Mouse (Mus musculus) heart, embryonic 11.5 days (tissue): ENCODE results near the gene Fuz. TPM values are rescaled to one million over a fixed set of nuclear protein-coding genes. Genes with fewer than 3 reads are reported as not detected.
A peak's percentile ranks its signal among the peaks of the same experiment; 100 is the strongest.

Source experiments
- ATAC-seq: fragments of 200-750 bp; cut with Nextera tagmentation; replicated peaks from 2 replicates; pipeline ENCODE4 v1.8.0; 2017; ENCODE audit warnings: moderate library complexity; ENCODE audit not compliant: insufficient number of reproducible peaks, low FRiP score, low TSS enrichment
- H3K27ac ChIP-seq: fragments of 300-500 bp; sonication (generic); 2 replicates; pipeline ENCODE4 v1.5.1; 2014; ENCODE audit warnings: mild to moderate bottlenecking, low read depth, low read length
- H3K27me3 ChIP-seq: fragments of 300-500 bp; sonication (generic); 2 replicates; pipeline ENCODE4 v1.6.1; 2014; ENCODE audit warnings: mild to moderate bottlenecking, low read length, mixed read lengths; ENCODE audit not compliant: control insufficient read depth, insufficient read depth
- H3K36me3 ChIP-seq: fragments of 300-500 bp; sonication (generic); 2 replicates; pipeline ENCODE4 v1.6.1; 2014; ENCODE audit warnings: mild to moderate bottlenecking, low read length, moderate library complexity, mixed read lengths; ENCODE audit not compliant: control insufficient read depth, insufficient read depth
- H3K4me1 ChIP-seq: fragments of 300-500 bp; sonication (generic); 2 replicates; pipeline ENCODE4 v1.6.1; 2014; ENCODE audit warnings: low read length; ENCODE audit not compliant: control insufficient read depth, insufficient read depth
- H3K4me2 ChIP-seq: fragments of 300-500 bp; sonication (generic); 2 replicates; pipeline ENCODE4 v1.6.1; 2014; ENCODE audit warnings: mild to moderate bottlenecking, moderate library complexity
- H3K4me3 ChIP-seq: fragments of 300-500 bp; sonication (generic); 2 replicates; pipeline ENCODE4 v1.5.1; 2014; ENCODE audit warnings: low read depth, low read length
- H3K9ac ChIP-seq: fragments of 300-500 bp; sonication (generic); 2 replicates; pipeline ENCODE4 v1.6.1; 2014; ENCODE audit warnings: mild to moderate bottlenecking, low read depth, low read length, moderate library complexity
- H3K9me3 ChIP-seq: fragments of 300-500 bp; sonication (generic); replicated peaks from 2 replicates; pipeline ENCODE4 v1.6.1; 2016; ENCODE audit warnings: low read length; ENCODE audit not compliant: control insufficient read depth
- WGBS: fragments of 180-500 bp; shearing (Covaris S2); extraction: QIAGEN DNeasy Blood & Tissue Kit; methylation state at CpG from one replicate; pipeline ENCODE4 v1.1.7; 2014; ENCODE audit not compliant: insufficient replicate concordance; 5-methylcytosine and 5-hydroxymethylcytosine counted together
- microRNA counts: library from miRNA; unstranded; fragments of <30 nt; microRNA quantifications from one replicate; lab custom pipeline; 2015
- microRNA-seq: library from miRNA; unstranded; fragments of <30 nt; microRNA quantifications from one replicate; pipeline ENCODE4, GENCODE M21; 2016; ENCODE audit warnings: borderline number of aligned reads
- polyA plus RNA-seq: library from polyadenylated mRNA; unstranded; fragments of >200 nt; fragmentation: Nextera tagmentation; extraction: Ambion mirVana; gene quantifications from 2 replicates; pipeline ENCODE4 v1.2.1, GENCODE M21; 2014

The Fuz gene
- polyA plus RNA-seq, 1 experiment from 2014 or later: 12.8 TPM

DNA sequence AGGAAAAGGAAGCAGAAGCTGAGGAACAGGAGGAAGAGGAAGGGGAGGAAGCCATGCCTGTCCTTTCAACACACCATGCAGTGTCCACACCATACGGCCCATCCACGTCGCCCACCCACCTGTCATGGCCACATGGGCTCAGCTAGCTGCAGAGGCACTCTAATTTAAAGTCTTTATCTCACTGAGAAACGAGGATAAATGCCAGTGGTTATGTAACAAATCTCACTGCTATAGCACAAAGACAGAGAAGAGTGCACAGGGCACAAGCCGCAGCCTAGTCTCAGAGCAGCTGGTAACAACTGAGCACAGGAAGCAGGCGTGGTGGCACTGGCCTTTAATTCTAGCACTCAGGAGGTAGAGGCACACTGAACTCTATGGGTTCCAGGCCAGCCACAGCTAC, 54.0 kb downstream of the Fuz start:
- peaks cover 22% of the 10 kb centered on the region for H3K27me3 ChIP-seq
- no peak overlapping the region for H3K4me2 ChIP-seq
- no peaks in the 10 kb centered on the region for H3K36me3 ChIP-seq
- H3K9me3 ChIP-seq: no peaks in the 10 kb centered on the region
- H3K4me1 ChIP-seq: peaks cover 8% of the 10 kb centered on the region
- no peak overlapping the region for H3K9ac ChIP-seq
- H3K4me3 ChIP-seq: no peak overlapping the region
- WGBS: 71% methylated on average over 6 of the region's 6 CpGs
- no peak for ATAC-seq
- no peak overlapping the region for H3K27ac ChIP-seq

DNA sequence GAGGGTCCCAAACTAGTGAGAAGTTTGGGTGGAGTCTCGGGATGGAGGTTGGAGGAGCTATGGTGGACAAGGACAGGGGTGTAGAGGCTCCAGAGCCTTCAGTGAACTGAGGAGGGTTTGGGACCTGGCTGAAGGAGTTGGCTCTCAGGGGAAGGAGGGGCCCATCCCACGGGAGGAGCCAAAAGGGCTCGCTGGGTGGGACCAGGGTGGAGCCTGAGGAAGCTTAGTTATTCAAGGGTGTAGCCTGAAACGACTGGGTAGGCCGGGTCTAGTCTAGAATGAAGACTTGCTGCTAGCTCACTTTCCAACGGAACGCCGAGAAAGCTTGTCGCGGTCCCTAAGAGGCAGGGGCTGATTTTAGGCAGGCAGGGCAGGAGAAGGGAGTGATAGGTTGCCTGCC, 56.1 kb downstream of the Fuz start:
- peaks cover 22% of the 10 kb centered on the region for H3K27me3 ChIP-seq
- under 1% methylated on average over 10 of the region's 10 CpGs for WGBS
- H3K9me3 ChIP-seq: no peaks in the 10 kb centered on the region
- peaks cover 8% of the 10 kb centered on the region for H3K4me1 ChIP-seq
- peak overlapping the region; percentile 54 for H3K4me3 ChIP-seq
- H3K27ac ChIP-seq: no peak overlapping the region
- ATAC-seq: peak; percentile 60
- H3K4me2 ChIP-seq: peak overlapping the region; percentile 94
- no peaks in the 10 kb centered on the region for H3K36me3 ChIP-seq
- 0 out of 2 replicates have a peak overlapping the region, but pooled peaks have one; percentile 69 for H3K9ac ChIP-seq

MicroRNA genes within 50 kb of the gene (microRNA counts, 519-probe panel; counts per million panel counts)
- 32.2 counts per million for microRNA mmu-miR-707 (lab: Ali Mortazavi, UCI)

Small RNA genes lying within 50 kb of the gene (microRNA-seq; reads per million reads assigned to microRNA genes)
- gene Mir707: not detected

Other genes with a start within 250 kb of the Fuz start
- 0.31 and 0.56 TPM in 2 replicates for gene Myh14, start 225.2 kb upstream of the Fuz start, polyA plus RNA-seq
- not detected in 2 replicates for gene Izumo2, start 187.3 kb upstream of the Fuz start, polyA plus RNA-seq
- 30.6 and 34.1 TPM in 2 replicates for gene Vrk3, start 147.7 kb upstream of the Fuz start, polyA plus RNA-seq
- gene Zfp473, start 145.0 kb upstream of the Fuz start, polyA plus RNA-seq: 0.58 and 1.2 TPM in 2 replicates
- 49.0 and 57.5 TPM in 2 replicates for gene Nup62, start 80.0 kb upstream of the Fuz start, polyA plus RNA-seq
- gene Il4i1, start 79.7 kb upstream of the Fuz start, polyA plus RNA-seq: 0.14 and 1.2 TPM in 2 replicates
- gene Atf5, start 79.4 kb upstream of the Fuz start, polyA plus RNA-seq: 1.6 and 1.9 TPM in 2 replicates
- 38.6 and 53.9 TPM in 2 replicates for gene Akt1s1, start 47.1 kb upstream of the Fuz start, polyA plus RNA-seq
- gene Tbc1d17, start 47.0 kb upstream of the Fuz start, polyA plus RNA-seq: 48.2 and 49.2 TPM in 2 replicates
- 18.9 and 19.2 TPM in 2 replicates for gene Pnkp, start 38.9 kb upstream of the Fuz start, polyA plus RNA-seq
- gene Ptov1, start 26.3 kb upstream of the Fuz start, polyA plus RNA-seq: 205 and 218 TPM in 2 replicates
- gene Med25, start 3.4 kb upstream of the Fuz start, polyA plus RNA-seq: 47.3 and 51.9 TPM in 2 replicates
- 69.1 and 77.3 TPM in 2 replicates for gene Ap2a1, start 33.4 kb downstream of the Fuz start, polyA plus RNA-seq
- not detected in 2 replicates for gene Tsks, start 47.1 kb downstream of the Fuz start, polyA plus RNA-seq
- 10.0 and 10.5 TPM in 2 replicates for gene Cpt1c, start 78.8 kb downstream of the Fuz start, polyA plus RNA-seq
- gene Prmt1, start 90.5 kb downstream of the Fuz start, polyA plus RNA-seq: 179 and 194 TPM in 2 replicates
- 57.3 and 61.4 TPM in 2 replicates for gene Irf3, start 101.6 kb downstream of the Fuz start, polyA plus RNA-seq
- gene Bcl2l12, start 102.6 kb downstream of the Fuz start, polyA plus RNA-seq: 41.0 and 43.2 TPM in 2 replicates
- 37.9 and 42.5 TPM in 2 replicates for gene Scaf1, start 120.3 kb downstream of the Fuz start, polyA plus RNA-seq
- 74.4 and 76.1 TPM in 2 replicates for gene Rras, start 121.9 kb downstream of the Fuz start, polyA plus RNA-seq
- gene Prr12, start 156.8 kb downstream of the Fuz start, polyA plus RNA-seq: 7.9 and 12.1 TPM in 2 replicates
- gene Nosip, start 166.3 kb downstream of the Fuz start, polyA plus RNA-seq: 54.2 and 58.9 TPM in 2 replicates
- 11.7 and 13.3 TPM in 2 replicates for gene Prrg2, start 166.6 kb downstream of the Fuz start, polyA plus RNA-seq
- gene Rcn3, start 196.1 kb downstream of the Fuz start, polyA plus RNA-seq: 339 and 341 TPM in 2 replicates
- gene Fcgrt, start 207.8 kb downstream of the Fuz start, polyA plus RNA-seq: 15.1 and 20.5 TPM in 2 replicates
- 1,168 and 1,305 TPM in 2 replicates for gene Rps11, start 228.4 kb downstream of the Fuz start, polyA plus RNA-seq
- gene Rpl13a, start 232.7 kb downstream of the Fuz start, polyA plus RNA-seq: 981 and 1,056 TPM in 2 replicates
- 0.21 TPM in 2 replicates for gene Gm45713, start 240.2 kb downstream of the Fuz start, polyA plus RNA-seq
- gene Flt3l, start 240.4 kb downstream of the Fuz start, polyA plus RNA-seq: 1.6 and 2.5 TPM in 2 replicates